Mouse (Mus musculus) olfactory bulb, adult 2 months (tissue): ENCODE results near the gene Zbtb40.

ENCODE experiments used
- CTCF ChIP-seq: fragments of 200-500 bp; IDR thresholded peaks from 2 replicates; pipeline ENCODE4 v1.5.1; 2012; ENCODE audit warnings: low read depth, mild to moderate bottlenecking, low read length, moderate library complexity; ENCODE audit not compliant: insufficient read depth
- POLR2A ChIP-seq: fragments of 200-500 bp; IDR thresholded peaks from 2 replicates; pipeline ENCODE4 v1.6.1; 2012; ENCODE audit warnings: mild to moderate bottlenecking, low read depth, low read length, moderate library complexity; ENCODE audit not compliant: insufficient read depth

GRCm38 (mm10) chr4:137043799-137044198 is 4.8 kb downstream of the Zbtb40 start:
- TF ChIP-seq POLR2A (no peak), CTCF (no peak)
